Mouse (Mus musculus) lung, postnatal 4 days (tissue): ENCODE results near the gene Plscr5.
A peak's percentile ranks its signal among the peaks of the same experiment; 100 is the strongest.

Experiments used
- DNase-seq, 2 experiments: peaks; one replicate each; pipeline ENCODE4 v3.0.0; 2021

Plscr5 gene

GRCm38 (mm10) chr9:92228867-92229832 is 36.4 kb downstream of the Plscr5 start:
- no peak for DNase-seq

- DNase-seq: no peak
Observed at GRCm38 (mm10) chr9:92229833-92230205, 37.1 kb downstream of the Plscr5 start.

- DNase-seq: no peak
Observed at GRCm38 (mm10) chr9:92234901-92235458, 42.2 kb downstream of the Plscr5 start.

- no peak for DNase-seq
Observed at GRCm38 (mm10) chr9:92248773-92249446, 56.2 kb downstream of the Plscr5 start.

- no peak for DNase-seq
Observed at GRCm38 (mm10) chr9:92249447-92249852, 56.7 kb downstream of the Plscr5 start, which contains the start of gene Plscr1. Plscr1 (plus strand) TSS chr9:92249750.

- DNase-seq: peak; percentile 83 to 88
Observed at GRCm38 (mm10) chr9:92249987-92250772, 57.4 kb downstream of the Plscr5 start.

- DNase-seq: no peak
Observed at GRCm38 (mm10) chr9:92252718-92253117, 60.0 kb downstream of the Plscr5 start.

- DNase-seq: no peak
Observed at GRCm38 (mm10) chr9:92253585-92254321, 61.0 kb downstream of the Plscr5 start.
